Mouse (Mus musculus) heart, postnatal 36 days (tissue): ENCODE data around the gene Lysmd1. TPM values are rescaled to one million over a fixed set of nuclear protein-coding genes. Genes with fewer than 3 reads are reported as not detected.
A peak's percentile ranks its signal among the peaks of the same experiment; 100 is the strongest.
"Not testable (repeated sequence)": the region's sequence is repeated elsewhere in the genome, so short reads cannot be mapped to it uniquely, and the experiment has no call there.

ENCODE experiments used
- DNase-seq, 2 experiments: peaks; one replicate each; pipeline ENCODE4 v3.0.0; 2021 to 2022
- intact Hi-C: fragments of 180-260 bp; cut with DNase I; formaldehyde crosslinking; loops from one replicate; pipeline ENCODE4 v1.15.1; 2025
- total RNA-seq, 2 experiments: library from RNA; stranded (reverse); gene quantifications; 2 replicates each; pipeline ENCODE4 v1.2.3; 2021

Lysmd1 gene
- 1 to 10 TPM; 5.8 to 6.5 TPM for total RNA-seq

GRCm38 (mm10) chr3:95133680-95134101, at the start of gene Lysmd1, which contains the start of gene Scnm1:
Lysmd1 (plus strand) TSS chr3:95134088.
Scnm1 (minus strand) TSS chr3:95134011.
- DNase-seq = peak; percentile 85 to 86

GRCm38 (mm10) chr3:95088071-95088470, 45.8 kb upstream of the Lysmd1 start:
- intact Hi-C loops = no loop called here
- DNase-seq = no peak

More at GRCm38 (mm10) chr3:95133680-95134101, at the start of gene Lysmd1, which contains the start of gene Scnm1:
- intact Hi-C loops = loop anchor here (2.0 kb wide), 1 partner anchor 23 kb away; the partner anchor contains the start of gene Vps72

- intact Hi-C loops = loop anchor here (5.0 kb wide), 1 partner anchor 54 kb away; no protein-coding TSS in a partner anchor
Observed at GRCm38 (mm10) chr3:95100854-95101253, 33.0 kb upstream of the Lysmd1 start.

GRCm38 (mm10) chr3:95105121-95105520, 28.8 kb upstream of the Lysmd1 start:
- intact Hi-C loops = no loop called here
- no peak for DNase-seq

More at GRCm38 (mm10) chr3:95100854-95101253, 33.0 kb upstream of the Lysmd1 start:
- no peak for DNase-seq

GRCm38 (mm10) chr3:95105586-95106337, 28.1 kb upstream of the Lysmd1 start:
- intact Hi-C loops = no loop called here

GRCm38 (mm10) chr3:95106338-95107117, 27.4 kb upstream of the Lysmd1 start, which contains the start of gene Pip5k1a:
Pip5k1a (minus strand) TSS chr3:95106930.
- DNase-seq = peak; percentile 92 to 94
- intact Hi-C loops = no loop called here

More at GRCm38 (mm10) chr3:95105586-95106337, 28.1 kb upstream of the Lysmd1 start:
- DNase-seq = no peak

- intact Hi-C loops, DNase-seq: not testable (repeated sequence)
Observed at GRCm38 (mm10) chr3:95107308-95107707, 26.6 kb upstream of the Lysmd1 start.

GRCm38 (mm10) chr3:95107898-95108297, 26.0 kb upstream of the Lysmd1 start:
- intact Hi-C loops = no loop called here
- no peak for DNase-seq

- intact Hi-C loops = loop anchor here (2.0 kb wide), 1 partner anchor 22 kb away; no protein-coding TSS in a partner anchor
- peak; percentile 89 to 92 for DNase-seq
Observed at GRCm38 (mm10) chr3:95110911-95111726, 22.8 kb upstream of the Lysmd1 start, which contains the start of gene Vps72. Vps72 (plus strand) TSS chr3:95111022.

GRCm38 (mm10) chr3:95112760-95113159, 21.1 kb upstream of the Lysmd1 start:
- intact Hi-C loops = no loop called here
- DNase-seq = no peak

- no peak for DNase-seq
- intact Hi-C loops = no loop called here
Observed at GRCm38 (mm10) chr3:95117751-95118150, 16.1 kb upstream of the Lysmd1 start.

GRCm38 (mm10) chr3:95121580-95121979, 12.3 kb upstream of the Lysmd1 start:
- intact Hi-C loops = no loop called here
- no peak for DNase-seq

- intact Hi-C loops = no loop called here
- no peak for DNase-seq
Observed at GRCm38 (mm10) chr3:95124246-95124645, 9.6 kb upstream of the Lysmd1 start, which contains the start of gene Tmod4. Tmod4 (plus strand) TSS chr3:95124476.

- intact Hi-C loops = no loop called here
- DNase-seq = peak; percentile 40 to 46
Observed at GRCm38 (mm10) chr3:95124972-95125371, 8.9 kb upstream of the Lysmd1 start.

GRCm38 (mm10) chr3:95129226-95129651, 4.6 kb upstream of the Lysmd1 start:
- intact Hi-C loops = no loop called here
- peak in 1 of 2 experiments; percentile 52 for DNase-seq

- intact Hi-C loops = no loop called here
- DNase-seq = no peak
Observed at GRCm38 (mm10) chr3:95130081-95130480, 3.8 kb upstream of the Lysmd1 start.

- intact Hi-C loops = loop anchor here (2.0 kb wide), 1 partner anchor 22 kb away; the partner anchor contains the start of gene Vps72
Observed at GRCm38 (mm10) chr3:95132389-95132788, 1.5 kb upstream of the Lysmd1 start.

GRCm38 (mm10) chr3:95133176-95133575, 712 bp upstream of the Lysmd1 start:
- intact Hi-C loops = loop anchor here (2.0 kb wide), 1 partner anchor 22 kb away; the partner anchor contains the start of gene Vps72

More at GRCm38 (mm10) chr3:95132389-95132788, 1.5 kb upstream of the Lysmd1 start:
- not testable (repeated sequence) for DNase-seq

GRCm38 (mm10) chr3:95134133-95134532, 245 bp downstream of the Lysmd1 start:
- intact Hi-C loops, DNase-seq: not testable (repeated sequence)

More at GRCm38 (mm10) chr3:95133176-95133575, 712 bp upstream of the Lysmd1 start:
- no peak for DNase-seq

GRCm38 (mm10) chr3:95135023-95135422, 1.1 kb downstream of the Lysmd1 start:
- peak; percentile 47 to 51 for DNase-seq
- intact Hi-C loops = no loop called here
